Mouse (Mus musculus): ENCODE measurements around the gene Uqcc2.

The Uqcc2 gene

GRCm38 (mm10) chr17:27133551-27134141 is at the start of gene Uqcc2:
Gene Uqcc2 (minus strand): TSS chr17:27133916.
- peak; percentile 96 for DNase-seq (ENCODE audit: low read depth)

GRCm38 (mm10) chr17:27182401-27182800 is 48.7 kb upstream of the Uqcc2 start:
- no peak for DNase-seq (ENCODE audit: low read depth)

- DNase-seq (ENCODE audit: low read depth), result peak; percentile 19
Measured at GRCm38 (mm10) chr17:27181666-27182065, 48.0 kb upstream of the Uqcc2 start.

- no peak for DNase-seq (ENCODE audit: low read depth)
Measured at GRCm38 (mm10) chr17:27179681-27180280, 46.1 kb upstream of the Uqcc2 start.

GRCm38 (mm10) chr17:27178427-27179177 is 44.9 kb upstream of the Uqcc2 start:
- no peak for DNase-seq (ENCODE audit: low read depth)

GRCm38 (mm10) chr17:27178019-27178418 is 44.3 kb upstream of the Uqcc2 start:
- DNase-seq (ENCODE audit: low read depth), result peak; percentile 66

GRCm38 (mm10) chr17:27176754-27177153 is 43.0 kb upstream of the Uqcc2 start:
- DNase-seq (ENCODE audit: low read depth), result no peak

- no peak for DNase-seq (ENCODE audit: low read depth)
Measured at GRCm38 (mm10) chr17:27176287-27176686, 42.6 kb upstream of the Uqcc2 start.

GRCm38 (mm10) chr17:27175196-27175874 is 41.6 kb upstream of the Uqcc2 start:
- DNase-seq (ENCODE audit: low read depth), result no peak

- peak; percentile 35 for DNase-seq (ENCODE audit: low read depth)
Measured at GRCm38 (mm10) chr17:27173715-27174114, 40.0 kb upstream of the Uqcc2 start.

GRCm38 (mm10) chr17:27172459-27172858 is 38.7 kb upstream of the Uqcc2 start:
- DNase-seq (ENCODE audit: low read depth), result no peak

GRCm38 (mm10) chr17:27171121-27171520 is 37.4 kb upstream of the Uqcc2 start:
- DNase-seq (ENCODE audit: low read depth), result no peak

- DNase-seq (ENCODE audit: low read depth), result no peak
Measured at GRCm38 (mm10) chr17:27169952-27170695, 36.4 kb upstream of the Uqcc2 start.

- no peak for DNase-seq (ENCODE audit: low read depth)
Measured at GRCm38 (mm10) chr17:27168569-27168968, 34.9 kb upstream of the Uqcc2 start.

- no peak for DNase-seq (ENCODE audit: low read depth)
Measured at GRCm38 (mm10) chr17:27167545-27167944, 33.8 kb upstream of the Uqcc2 start, which contains the start of gene Ip6k3. Gene Ip6k3 (minus strand): TSS chr17:27167795.

- DNase-seq (ENCODE audit: low read depth), result no peak
Measured at GRCm38 (mm10) chr17:27166901-27167300, 33.2 kb upstream of the Uqcc2 start.

- peak; percentile 28 for DNase-seq (ENCODE audit: low read depth)
Measured at GRCm38 (mm10) chr17:27165054-27165773, 31.5 kb upstream of the Uqcc2 start.

GRCm38 (mm10) chr17:27160905-27161304 is 27.2 kb upstream of the Uqcc2 start:
- no peak for DNase-seq (ENCODE audit: low read depth)

GRCm38 (mm10) chr17:27159169-27159568 is 25.5 kb upstream of the Uqcc2 start:
- no peak for DNase-seq (ENCODE audit: low read depth)

- DNase-seq (ENCODE audit: low read depth), result no peak
Measured at GRCm38 (mm10) chr17:27158439-27158838, 24.7 kb upstream of the Uqcc2 start.

- no peak for DNase-seq (ENCODE audit: low read depth)
Measured at GRCm38 (mm10) chr17:27155752-27156151, 22.0 kb upstream of the Uqcc2 start.

All from 416B (cell line).